Mouse (Mus musculus): ENCODE data around the gene Myo1e. TPM values are rescaled to one million over a fixed set of nuclear protein-coding genes. Genes with fewer than 3 reads are reported as not detected.
A peak's percentile ranks its signal among the peaks of the same experiment; 100 is the strongest.

Gene Myo1e
- polyA plus RNA-seq, 1 experiment from 2014 or later, result 17.0 TPM

GRCm38 (mm10) chr9:70232044-70233010 lies 25.2 kb downstream of the Myo1e start:
- no peak for TF ChIP-seq CTCF (IDR thresholded peaks at IDR 0.05; ENCODE audit: low read depth)
- Histone ChIP-seq H3K27ac (no peak overlapping the region), H3K27me3 (ENCODE audit: insufficient read depth, low read length) (no peaks in the 10 kb centered on the region), H3K9ac (ENCODE audit: low read depth, low read length) (no peak overlapping the region), H3K36me3 (ENCODE audit: insufficient read depth, low read length) (no peaks in the 10 kb centered on the region), H3K4me2 (ENCODE audit: low read length) (no peak overlapping the region), H3K4me1 (replicated peaks; ENCODE audit: insufficient read depth, low read length) (peaks cover 10% of the 10 kb centered on the region; the same call in 1 of the 2 replicates), H3K4me3 (replicated peaks; ENCODE audit: low read depth, low read length) (no peak overlapping the region), H3K9me3 (replicated peaks; ENCODE audit: low read length) (no peaks in the 10 kb centered on the region)
- ATAC-seq (replicated peaks; ENCODE audit: low FRiP score, low read depth) (no peak), DNase-seq (ENCODE audit: low spot score) (no peak)
- 78% methylated on average over 10 of the region's 10 CpGs for WGBS

DNA sequence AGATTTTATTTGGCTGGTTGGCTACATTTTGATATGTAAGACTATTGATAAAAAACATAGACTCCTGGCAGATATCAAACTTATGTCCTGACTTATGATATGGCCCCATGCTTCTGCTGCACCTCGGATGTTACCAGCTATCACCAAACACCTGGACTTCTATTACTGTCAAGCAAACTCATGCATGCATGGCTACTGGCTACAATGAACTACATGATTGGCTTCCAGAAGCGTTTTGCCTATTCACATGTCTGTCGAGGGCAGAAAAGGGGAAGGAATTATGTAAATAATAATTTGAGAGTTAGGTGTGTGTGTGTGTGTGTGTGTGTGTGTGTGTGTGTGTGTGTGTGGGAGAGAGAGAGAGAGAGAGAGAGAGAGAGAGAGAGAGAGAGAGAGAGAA lies 30.0 kb downstream of the Myo1e start:
- no peaks in the 10 kb centered on the region for H3K9me3 ChIP-seq (replicated peaks; ENCODE audit: low read length)
- ATAC-seq (replicated peaks; ENCODE audit: low FRiP score, low read depth), result no peak
- H3K27me3 ChIP-seq (ENCODE audit: insufficient read depth, low read length), result no peaks in the 10 kb centered on the region
- DNase-seq (ENCODE audit: low spot score), result no peak
- H3K9ac ChIP-seq (ENCODE audit: low read depth, low read length), result no peak overlapping the region
- no peak overlapping the region for H3K4me2 ChIP-seq (ENCODE audit: low read length)
- H3K4me1 ChIP-seq (replicated peaks; ENCODE audit: insufficient read depth, low read length), result peaks cover 16% of the 10 kb centered on the region
- no peak overlapping the region for H3K27ac ChIP-seq
- no peak overlapping the region for H3K4me3 ChIP-seq (replicated peaks; ENCODE audit: low read depth, low read length)
- WGBS, result 57% methylated on average over 3 of the region's 3 CpGs
- H3K36me3 ChIP-seq (ENCODE audit: insufficient read depth, low read length), result no peaks in the 10 kb centered on the region
- TF ChIP-seq CTCF (IDR thresholded peaks at IDR 0.05; ENCODE audit: low read depth), result no peak

DNA sequence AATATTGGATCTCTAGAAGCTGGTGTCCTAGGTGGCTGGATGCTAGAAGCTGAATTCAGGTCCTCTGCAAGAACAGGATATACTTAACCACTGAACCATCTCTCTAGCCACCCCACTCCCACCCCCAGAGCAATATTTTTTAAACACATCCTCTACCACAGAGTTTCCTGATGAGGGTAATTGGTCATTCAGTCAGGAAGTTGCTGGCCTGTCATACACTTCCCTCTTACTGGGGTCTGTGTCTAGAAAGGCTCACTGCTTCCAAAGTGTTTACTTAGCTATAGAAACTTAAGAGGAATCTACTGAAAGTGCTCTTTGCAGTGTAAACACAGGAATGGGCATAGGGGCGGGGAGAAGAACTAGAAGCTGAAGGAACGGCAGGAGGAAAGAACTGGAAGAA lies 30.4 kb downstream of the Myo1e start:
- Histone ChIP-seq H3K4me3 (replicated peaks; ENCODE audit: low read depth, low read length) (no peak overlapping the region), H3K9ac (ENCODE audit: low read depth, low read length) (no peak overlapping the region), H3K36me3 (ENCODE audit: insufficient read depth, low read length) (no peaks in the 10 kb centered on the region), H3K9me3 (replicated peaks; ENCODE audit: low read length) (no peaks in the 10 kb centered on the region), H3K4me1 (replicated peaks; ENCODE audit: insufficient read depth, low read length) (peaks cover 20% of the 10 kb centered on the region), H3K4me2 (ENCODE audit: low read length) (no peak overlapping the region), H3K27ac (no peak overlapping the region), H3K27me3 (ENCODE audit: insufficient read depth, low read length) (no peaks in the 10 kb centered on the region)
- ATAC-seq (replicated peaks; ENCODE audit: low FRiP score, low read depth) (no peak), DNase-seq (ENCODE audit: low spot score) (no peak)
- TF ChIP-seq CTCF (IDR thresholded peaks at IDR 0.05; ENCODE audit: low read depth), result no peak
- WGBS, result 32% methylated on average over 2 of the region's 2 CpGs

- no peak for ATAC-seq (replicated peaks; ENCODE audit: low FRiP score, low read depth)
- no peak for TF ChIP-seq CTCF (IDR thresholded peaks at IDR 0.05; ENCODE audit: low read depth)
- H3K27ac ChIP-seq, result no peak overlapping the region
Measured at GRCm38 (mm10) chr9:70238391-70238790, 31.2 kb downstream of the Myo1e start.

GRCm38 (mm10) chr9:70239229-70239628 lies 32.1 kb downstream of the Myo1e start:
- H3K4me1 ChIP-seq (replicated peaks; ENCODE audit: insufficient read depth, low read length), result peaks cover 24% of the 10 kb centered on the region
- no peak overlapping the region for H3K4me2 ChIP-seq (ENCODE audit: low read length)
- no peak overlapping the region for H3K27ac ChIP-seq
- no peaks in the 10 kb centered on the region for H3K36me3 ChIP-seq (ENCODE audit: insufficient read depth, low read length)
- no peak overlapping the region for H3K9ac ChIP-seq (ENCODE audit: low read depth, low read length)
- H3K27me3 ChIP-seq (ENCODE audit: insufficient read depth, low read length), result no peaks in the 10 kb centered on the region
- DNase-seq (ENCODE audit: low spot score) (no peak), ATAC-seq (replicated peaks; ENCODE audit: low FRiP score, low read depth) (no peak)
- TF ChIP-seq CTCF (IDR thresholded peaks at IDR 0.05; ENCODE audit: low read depth), result no peak
- no peak overlapping the region for H3K4me3 ChIP-seq (replicated peaks; ENCODE audit: low read depth, low read length)
- WGBS, result 69% methylated on average over 3 of the region's 3 CpGs
- no peaks in the 10 kb centered on the region for H3K9me3 ChIP-seq (replicated peaks; ENCODE audit: low read length)

More at GRCm38 (mm10) chr9:70238391-70238790, 31.2 kb downstream of the Myo1e start:
- Histone ChIP-seq H3K27me3 (ENCODE audit: insufficient read depth, low read length) (no peaks in the 10 kb centered on the region), H3K4me3 (replicated peaks; ENCODE audit: low read depth, low read length) (no peak overlapping the region), H3K4me2 (ENCODE audit: low read length) (no peak overlapping the region), H3K9me3 (replicated peaks; ENCODE audit: low read length) (no peaks in the 10 kb centered on the region), H3K9ac (ENCODE audit: low read depth, low read length) (no peak overlapping the region), H3K4me1 (replicated peaks; ENCODE audit: insufficient read depth, low read length) (peaks cover 26% of the 10 kb centered on the region), H3K36me3 (ENCODE audit: insufficient read depth, low read length) (no peaks in the 10 kb centered on the region)
- WGBS, result 81% methylated on average over 6 of the region's 6 CpGs
- no peak for DNase-seq (ENCODE audit: low spot score)

DNA sequence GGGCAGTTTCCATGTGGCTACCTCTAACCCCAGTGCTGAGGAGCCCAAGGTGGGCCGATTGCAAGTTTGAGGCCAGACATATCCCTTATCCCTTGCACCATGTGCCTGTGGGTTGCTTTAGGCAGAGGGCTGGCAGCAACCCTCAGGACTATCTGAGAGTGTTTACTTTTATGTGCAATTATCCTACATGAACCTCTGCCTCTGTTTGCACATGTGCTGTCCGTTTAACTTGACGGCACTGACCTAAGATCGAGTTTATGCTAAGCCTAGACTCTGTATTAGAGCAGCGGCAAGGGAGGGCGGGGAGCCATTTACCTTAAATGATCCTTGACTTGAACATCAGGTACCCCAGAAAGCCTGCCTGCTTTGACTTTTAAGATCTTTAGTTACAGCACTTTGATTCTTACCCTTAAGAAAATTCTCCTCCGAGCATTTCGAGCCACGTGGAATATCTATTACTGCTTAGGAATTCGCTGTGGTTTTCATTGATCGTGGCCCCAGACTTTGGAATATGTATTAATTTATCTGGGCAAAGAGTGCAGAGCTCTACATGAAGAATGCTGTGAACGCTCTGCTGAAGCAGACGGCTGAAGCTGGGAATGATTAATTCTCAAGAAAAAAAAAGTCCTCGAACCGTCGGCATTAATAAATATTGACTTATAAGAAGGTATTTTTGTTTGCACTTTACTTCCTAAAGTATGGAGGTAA lies 33.7 kb downstream of the Myo1e start:
- H3K9ac ChIP-seq (ENCODE audit: low read depth, low read length), result no peak overlapping the region
- WGBS, result 38% methylated on average over 16 of the region's 16 CpGs

More for the DNA sequence above, 33.7 kb downstream of the Myo1e start:
- TF ChIP-seq CTCF (IDR thresholded peaks at IDR 0.05; ENCODE audit: low read depth), result no peak
- H3K4me2 ChIP-seq (ENCODE audit: low read length), result peak overlapping the region; percentile 19; the same call in 1 of the 2 replicates
- H3K27ac ChIP-seq, result peak overlapping the region; percentile 69
- H3K4me3 ChIP-seq (replicated peaks; ENCODE audit: low read depth, low read length), result no peak overlapping the region
- no peaks in the 10 kb centered on the region for H3K36me3 ChIP-seq (ENCODE audit: insufficient read depth, low read length)
- H3K4me1 ChIP-seq (replicated peaks; ENCODE audit: insufficient read depth, low read length), result peaks cover 24% of the 10 kb centered on the region
- H3K27me3 ChIP-seq (ENCODE audit: insufficient read depth, low read length), result no peaks in the 10 kb centered on the region
- ATAC-seq (replicated peaks; ENCODE audit: low FRiP score, low read depth) (no peak), DNase-seq (ENCODE audit: low spot score) (no peak)
- H3K9me3 ChIP-seq (replicated peaks; ENCODE audit: low read length), result no peaks in the 10 kb centered on the region
